Mouse (Mus musculus) intestine, postnatal 0 days (tissue): ENCODE measurements around the gene Bmp7. TPM values are rescaled to one million over a fixed set of nuclear protein-coding genes. Genes with fewer than 3 reads are reported as not detected.

Experiments
- ATAC-seq: fragments of 200-750 bp; cut with Nextera tagmentation; 2 replicates; pipeline ENCODE4 v1.8.0; 2017; ENCODE audit warnings: mild to moderate bottlenecking, moderate TSS enrichment, moderate library complexity
- H3K27ac ChIP-seq: fragments of 300-500 bp; sonication (generic); 2 replicates; pipeline ENCODE4 v1.5.1; 2014; ENCODE audit warnings: mild to moderate bottlenecking, low read depth, low read length, moderate library complexity
- H3K27me3 ChIP-seq: fragments of 300-500 bp; sonication (generic); replicated peaks from 2 replicates; pipeline ENCODE4 v1.6.1; 2014; ENCODE audit warnings: low read length, mixed read lengths; ENCODE audit not compliant: control insufficient read depth, insufficient read depth
- H3K36me3 ChIP-seq: fragments of 300-500 bp; sonication (generic); 2 replicates; pipeline ENCODE4 v1.6.1; 2014; ENCODE audit warnings: mild to moderate bottlenecking, moderate library complexity; ENCODE audit not compliant: control insufficient read depth, insufficient read depth
- H3K4me1 ChIP-seq: fragments of 300-500 bp; sonication (generic); replicated peaks from 2 replicates; pipeline ENCODE4 v1.6.1; 2014; ENCODE audit warnings: antibody characterized with exemption, low read length, mixed read lengths; ENCODE audit not compliant: control insufficient read depth, insufficient read depth
- H3K4me2 ChIP-seq: fragments of 300-500 bp; sonication (generic); replicated peaks from 2 replicates; pipeline ENCODE4 v1.6.1; 2014; ENCODE audit warnings: low read depth, mild to moderate bottlenecking, moderate library complexity
- H3K4me3 ChIP-seq: fragments of 300-500 bp; sonication (generic); 2 replicates; pipeline ENCODE4 v1.5.1; 2014; ENCODE audit warnings: low read depth, low read length
- H3K9ac ChIP-seq: fragments of 300-500 bp; sonication (generic); 2 replicates; pipeline ENCODE4 v1.6.1; 2014; ENCODE audit warnings: mild to moderate bottlenecking, low read depth, low read length
- H3K9me3 ChIP-seq: fragments of 300-500 bp; sonication (generic); 2 replicates; pipeline ENCODE4 v1.6.1; 2016; ENCODE audit warnings: mixed run types; ENCODE audit not compliant: control insufficient read depth
- CTCF ChIP-seq: sonication (generic); IDR thresholded peaks from 2 replicates; pipeline ENCODE4 v1.5.1; 2016; ENCODE audit warnings: low read depth, mild to moderate bottlenecking, control low read depth, antibody characterized with exemption, moderate library complexity
- WGBS: fragments of 180-500 bp; shearing (Covaris S2); extraction: QIAGEN DNeasy Blood & Tissue Kit; methylation state at CpG from one replicate; pipeline ENCODE4 v1.1.7; 2014; 5-methylcytosine and 5-hydroxymethylcytosine counted together
- polyA plus RNA-seq: library from polyadenylated mRNA; unstranded; fragments of >200 nt; fragmentation: Nextera tagmentation; extraction: Ambion mirVana; gene quantifications from 2 replicates; pipeline ENCODE4 v1.2.1, GENCODE M21; 2015

The Bmp7 gene
- polyA plus RNA-seq, 1 experiment from 2014 or later: 37.6 TPM

- H3K4me3 ChIP-seq: no peak overlapping the region; the same call in 1 of the 2 replicates
- H3K27me3 ChIP-seq: no peaks in the 10 kb centered on the region
- no peak overlapping the region for H3K27ac ChIP-seq
- no peak overlapping the region for H3K9ac ChIP-seq
- no peak for TF ChIP-seq CTCF
- H3K9me3 ChIP-seq: no peaks in the 10 kb centered on the region
- no peak; the same call in 1 of the 2 replicates for ATAC-seq
- WGBS: 21% methylated on average over 14 of the region's 14 CpGs
- peak overlapping the region; percentile 52 for H3K4me2 ChIP-seq
- no peaks in the 10 kb centered on the region for H3K36me3 ChIP-seq
- no peaks in the 10 kb centered on the region; the same call in 1 of the 2 replicates for H3K4me1 ChIP-seq
Measured at GRCm38 (mm10) chr2:172863469-172863856, 76.7 kb downstream of the Bmp7 start.

- no peak overlapping the region for H3K27ac ChIP-seq
- no peaks in the 10 kb centered on the region for H3K27me3 ChIP-seq
- 18% methylated on average over 29 of the region's 29 CpGs for WGBS
- H3K9me3 ChIP-seq: no peaks in the 10 kb centered on the region
- TF ChIP-seq CTCF: 0 out of 2 replicates have a peak, but pooled peaks have one; percentile 21
- H3K9ac ChIP-seq: no peak overlapping the region
- peak overlapping the region; percentile 52 for H3K4me2 ChIP-seq
- no peaks in the 10 kb centered on the region for H3K36me3 ChIP-seq
- ATAC-seq: no peak
- peak overlapping the region; percentile 9; the same call in 1 of the 2 replicates for H3K4me3 ChIP-seq
- H3K4me1 ChIP-seq: no peaks in the 10 kb centered on the region; the same call in 1 of the 2 replicates
Measured at GRCm38 (mm10) chr2:172862850-172863468, 77.2 kb downstream of the Bmp7 start.

GRCm38 (mm10) chr2:172862424-172862823 lies 77.7 kb downstream of the Bmp7 start:
- H3K4me1 ChIP-seq: no peaks in the 10 kb centered on the region; the same call in 1 of the 2 replicates
- no peak overlapping the region for H3K4me3 ChIP-seq
- H3K27me3 ChIP-seq: no peaks in the 10 kb centered on the region
- no peaks in the 10 kb centered on the region for H3K36me3 ChIP-seq
- WGBS: 60% methylated on average over 19 of the region's 19 CpGs
- TF ChIP-seq CTCF: no peak
- no peak overlapping the region for H3K4me2 ChIP-seq
- no peak overlapping the region for H3K27ac ChIP-seq
- no peak for ATAC-seq
- no peak overlapping the region for H3K9ac ChIP-seq
- H3K9me3 ChIP-seq: no peaks in the 10 kb centered on the region

- H3K4me3 ChIP-seq: no peak overlapping the region
- no peak for TF ChIP-seq CTCF
- no peaks in the 10 kb centered on the region for H3K27me3 ChIP-seq
- H3K36me3 ChIP-seq: no peaks in the 10 kb centered on the region
- no peak overlapping the region for H3K9ac ChIP-seq
- H3K27ac ChIP-seq: no peak overlapping the region
- WGBS: 58% methylated on average over 14 of the region's 14 CpGs
- ATAC-seq: no peak
- H3K4me2 ChIP-seq: no peak overlapping the region
- H3K4me1 ChIP-seq: no peaks in the 10 kb centered on the region; the same call in 1 of the 2 replicates
- no peaks in the 10 kb centered on the region for H3K9me3 ChIP-seq
Measured at GRCm38 (mm10) chr2:172861590-172861989, 78.5 kb downstream of the Bmp7 start.

- 87% methylated on average over 8 of the region's 8 CpGs for WGBS
- no peak overlapping the region for H3K4me3 ChIP-seq
- H3K27me3 ChIP-seq: no peaks in the 10 kb centered on the region
- no peaks in the 10 kb centered on the region; the same call in 1 of the 2 replicates for H3K4me1 ChIP-seq
- no peak overlapping the region for H3K4me2 ChIP-seq
- no peak overlapping the region for H3K27ac ChIP-seq
- H3K9me3 ChIP-seq: no peaks in the 10 kb centered on the region
- no peak for ATAC-seq
- no peak for TF ChIP-seq CTCF
- no peak overlapping the region for H3K9ac ChIP-seq
- no peaks in the 10 kb centered on the region for H3K36me3 ChIP-seq
Measured at GRCm38 (mm10) chr2:172860593-172860992, 79.5 kb downstream of the Bmp7 start.

- Histone ChIP-seq H3K4me3 (no peak overlapping the region), H3K9ac (no peak overlapping the region), H3K4me1 (no peaks in the 10 kb centered on the region; the same call in 1 of the 2 replicates), H3K27ac (no peak overlapping the region), H3K36me3 (no peaks in the 10 kb centered on the region), H3K4me2 (no peak overlapping the region), H3K27me3 (no peaks in the 10 kb centered on the region), H3K9me3 (no peaks in the 10 kb centered on the region)
- ATAC-seq: no peak
- no peak for TF ChIP-seq CTCF
- WGBS: 86% methylated on average over 7 of the region's 7 CpGs
Measured at GRCm38 (mm10) chr2:172860104-172860503, 80.0 kb downstream of the Bmp7 start.
